Mouse (Mus musculus) midbrain, embryonic 13.5 days (tissue): ENCODE results near the gene Haus4. TPM values are rescaled to one million over a fixed set of nuclear protein-coding genes. Genes with fewer than 3 reads are reported as not detected.

Source experiments
- ATAC-seq: fragments of 200-750 bp; cut with Nextera tagmentation; 2 replicates; pipeline ENCODE4 v1.8.0; 2017; ENCODE audit warnings: mild to moderate bottlenecking, moderate TSS enrichment, moderate library complexity
- H3K27ac ChIP-seq: fragments of 300-500 bp; sonication (generic); 2 replicates; pipeline ENCODE4 v1.5.1; 2015; ENCODE audit warnings: inconsistent platforms, mild to moderate bottlenecking, moderate library complexity
- H3K27me3 ChIP-seq: fragments of 300-500 bp; sonication (generic); 2 replicates; pipeline ENCODE4 v1.6.1; 2015; ENCODE audit warnings: mild to moderate bottlenecking, inconsistent platforms
- H3K36me3 ChIP-seq: fragments of 300-500 bp; sonication (generic); 2 replicates; pipeline ENCODE4 v1.6.1; 2015; ENCODE audit warnings: mild to moderate bottlenecking, inconsistent platforms
- H3K4me1 ChIP-seq: fragments of 300-500 bp; sonication (generic); replicated peaks from 2 replicates; pipeline ENCODE4 v1.6.1; 2015; ENCODE audit warnings: inconsistent platforms
- H3K4me2 ChIP-seq: fragments of 300-500 bp; sonication (generic); replicated peaks from 2 replicates; pipeline ENCODE4 v1.6.1; 2015; ENCODE audit warnings: moderate library complexity, mild to moderate bottlenecking, inconsistent platforms
- H3K4me3 ChIP-seq: fragments of 300-500 bp; sonication (generic); replicated peaks from 2 replicates; pipeline ENCODE4 v1.5.1; 2015; ENCODE audit warnings: mild to moderate bottlenecking, inconsistent platforms
- H3K9ac ChIP-seq: fragments of 300-500 bp; sonication (generic); replicated peaks from 2 replicates; pipeline ENCODE4 v1.6.1; 2015; ENCODE audit warnings: mild to moderate bottlenecking, inconsistent platforms
- H3K9me3 ChIP-seq: fragments of 300-500 bp; sonication (generic); 2 replicates; pipeline ENCODE4 v1.6.1; 2016; ENCODE audit warnings: mild to moderate bottlenecking, inconsistent platforms
- WGBS: fragments of 180-500 bp; shearing (Covaris S2); methylation state at CpG from one replicate; pipeline ENCODE4 v1.1.7; 2015; 5-methylcytosine and 5-hydroxymethylcytosine counted together
- polyA plus RNA-seq: library from polyadenylated mRNA; unstranded; fragments of >200 nt; fragmentation: Nextera tagmentation; extraction: Ambion mirVana; gene quantifications from 2 replicates; pipeline ENCODE4 v1.2.1, GENCODE M21; 2015

Haus4 gene
- polyA plus RNA-seq, result 19.2 and 21.7 TPM in 2 replicates

GRCm38 (mm10) chr14:54553975-54554769, at the start of gene Haus4:
Gene Haus4 (minus strand): TSS chr14:54554616.
- Histone ChIP-seq H3K27me3 (no peaks in the 10 kb centered on the region), H3K4me3 (peak within 1 kb of the TSS; percentile 52), H3K9me3 (no peaks in the 10 kb centered on the region), H3K4me1 (peaks cover 10% of the 10 kb centered on the region), H3K36me3 (peaks cover 15% of the 10 kb centered on the region), H3K9ac (peak within 1 kb of the TSS; percentile 73), H3K27ac (peak within 1 kb of the TSS; percentile 72), H3K4me2 (peak within 1 kb of the TSS; percentile 75)
- peak; percentile 94 for ATAC-seq
- under 1% methylated on average over 76 of the region's 76 CpGs for WGBS

GRCm38 (mm10) chr14:54603686-54604085, 49.3 kb upstream of the Haus4 start:
- WGBS, result 85% methylated on average over 8 of the region's 8 CpGs
- no peaks in the 10 kb centered on the region for H3K27me3 ChIP-seq
- peak overlapping the region; percentile 61 for H3K4me3 ChIP-seq
- no peaks in the 10 kb centered on the region for H3K9me3 ChIP-seq
- peaks cover 7% of the 10 kb centered on the region; the same call in 1 of the 2 replicates for H3K36me3 ChIP-seq
- no peak for ATAC-seq
- H3K4me1 ChIP-seq, result peaks cover 26% of the 10 kb centered on the region
- H3K4me2 ChIP-seq, result peak overlapping the region; percentile 55
- no peak overlapping the region for H3K9ac ChIP-seq
- peak overlapping the region; percentile 95 for H3K27ac ChIP-seq

DNA sequence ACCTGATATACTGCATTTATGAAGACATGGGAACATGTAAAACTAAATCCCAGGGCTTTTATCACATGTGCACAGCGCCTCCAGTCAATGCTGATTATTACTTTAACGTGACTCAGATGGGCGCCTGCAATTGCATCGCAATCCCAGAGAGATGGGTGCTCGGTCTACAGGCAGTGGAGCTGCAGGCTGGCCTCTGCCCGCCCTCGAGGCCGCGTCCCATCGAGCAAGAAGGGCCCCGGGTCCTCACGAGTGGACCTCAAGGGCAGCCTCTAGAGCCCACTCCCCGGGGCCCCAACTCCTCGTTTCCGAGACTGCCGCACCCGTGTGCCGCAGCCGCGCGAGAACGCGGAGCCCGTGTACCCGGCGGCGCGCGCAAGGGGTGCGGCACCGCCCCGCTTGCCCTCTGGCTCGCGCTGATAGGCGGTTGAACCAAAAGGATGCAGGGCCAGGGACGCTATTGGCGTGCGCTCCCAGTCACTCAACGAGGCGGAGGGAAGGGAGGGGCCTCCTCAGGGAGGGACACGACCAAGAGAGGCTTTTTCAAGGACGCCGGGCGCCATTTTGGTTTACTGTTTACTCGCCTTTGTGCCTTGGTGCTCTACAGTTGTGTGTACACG, 48.7 kb upstream of the Haus4 start:
- peak overlapping the region; percentile 55 for H3K4me2 ChIP-seq
- peak; percentile 99 for ATAC-seq
- H3K9me3 ChIP-seq, result no peaks in the 10 kb centered on the region
- peak overlapping the region; percentile 76 for H3K9ac ChIP-seq
- H3K27me3 ChIP-seq, result no peaks in the 10 kb centered on the region
- H3K27ac ChIP-seq, result peak overlapping the region; percentile 95
- peaks cover 7% of the 10 kb centered on the region; the same call in 1 of the 2 replicates for H3K36me3 ChIP-seq
- under 1% methylated on average over 46 of the region's 46 CpGs for WGBS
- peak overlapping the region; percentile 61 for H3K4me3 ChIP-seq
- H3K4me1 ChIP-seq, result peaks cover 26% of the 10 kb centered on the region

DNA sequence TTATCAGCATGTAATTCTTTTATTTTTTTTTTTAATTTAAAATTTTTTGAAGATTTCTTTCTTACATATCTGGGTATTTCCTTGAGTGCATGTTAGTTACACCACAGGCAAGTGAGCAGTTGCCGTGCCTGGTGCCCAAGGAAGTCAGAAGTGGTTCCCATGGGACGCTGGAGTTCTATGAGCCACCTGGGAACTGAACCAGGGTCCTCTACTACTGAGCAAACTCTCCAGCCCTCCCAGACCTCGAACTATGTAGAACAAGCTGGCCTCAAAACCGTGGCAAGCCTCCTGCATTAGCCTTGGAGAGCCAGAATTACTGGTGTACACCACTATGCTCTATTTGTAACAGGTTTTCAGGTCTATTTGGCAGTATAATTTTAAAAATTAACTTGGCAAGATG, 48.2 kb upstream of the Haus4 start:
- peaks cover 26% of the 10 kb centered on the region for H3K4me1 ChIP-seq
- WGBS, result 38% methylated on average over 4 of the region's 4 CpGs
- ATAC-seq, result peak; percentile 5; the same call in 1 of the 2 replicates

GRCm38 (mm10) chr14:54601601-54602000, 47.2 kb upstream of the Haus4 start:
- H3K27me3 ChIP-seq, result no peaks in the 10 kb centered on the region
- ATAC-seq, result no peak
- no peaks in the 10 kb centered on the region for H3K9me3 ChIP-seq
- WGBS, result 89% methylated on average over 2 of the region's 2 CpGs
- no peak overlapping the region for H3K4me3 ChIP-seq
- no peak overlapping the region for H3K9ac ChIP-seq
- H3K27ac ChIP-seq, result no peak overlapping the region
- H3K4me2 ChIP-seq, result no peak overlapping the region
- H3K4me1 ChIP-seq, result peaks cover 26% of the 10 kb centered on the region
- peaks cover 7% of the 10 kb centered on the region; the same call in 1 of the 2 replicates for H3K36me3 ChIP-seq

More for the DNA sequence above, 48.2 kb upstream of the Haus4 start:
- H3K4me3 ChIP-seq, result peak overlapping the region; percentile 61
- H3K27ac ChIP-seq, result peak overlapping the region; percentile 95
- peaks cover 7% of the 10 kb centered on the region; the same call in 1 of the 2 replicates for H3K36me3 ChIP-seq
- no peaks in the 10 kb centered on the region for H3K9me3 ChIP-seq
- peak overlapping the region; percentile 55 for H3K4me2 ChIP-seq
- H3K9ac ChIP-seq, result peak overlapping the region; percentile 76
- no peaks in the 10 kb centered on the region for H3K27me3 ChIP-seq

DNA sequence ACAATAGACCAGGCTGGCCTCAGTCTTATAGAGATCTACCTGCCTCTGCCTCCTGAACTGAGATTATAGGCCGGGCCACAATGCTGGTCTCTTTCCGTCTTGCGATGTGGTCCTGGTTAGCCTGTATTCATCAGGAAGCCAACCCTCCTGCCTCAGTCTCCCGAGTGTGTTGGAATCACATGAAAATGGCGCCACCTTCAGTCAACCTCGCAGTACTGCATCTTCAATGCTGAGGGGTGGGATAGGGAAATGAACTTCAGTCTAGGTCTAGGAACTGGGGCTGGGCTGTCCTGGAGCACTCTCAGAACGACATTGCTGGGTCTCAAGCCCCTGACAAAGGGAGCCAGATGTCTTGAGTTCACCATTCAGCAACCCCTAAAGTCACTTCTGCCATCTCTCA, 42.7 kb upstream of the Haus4 start:
- Histone ChIP-seq H3K4me1 (peaks cover under 1% of the 10 kb centered on the region; the same call in 1 of the 2 replicates), H3K36me3 (peaks cover 27% of the 10 kb centered on the region), H3K4me2 (no peak overlapping the region), H3K4me3 (no peak overlapping the region), H3K27ac (no peak overlapping the region), H3K9ac (no peak overlapping the region), H3K27me3 (no peaks in the 10 kb centered on the region), H3K9me3 (no peaks in the 10 kb centered on the region)
- WGBS, result 79% methylated on average over 7 of the region's 7 CpGs
- ATAC-seq, result no peak

DNA sequence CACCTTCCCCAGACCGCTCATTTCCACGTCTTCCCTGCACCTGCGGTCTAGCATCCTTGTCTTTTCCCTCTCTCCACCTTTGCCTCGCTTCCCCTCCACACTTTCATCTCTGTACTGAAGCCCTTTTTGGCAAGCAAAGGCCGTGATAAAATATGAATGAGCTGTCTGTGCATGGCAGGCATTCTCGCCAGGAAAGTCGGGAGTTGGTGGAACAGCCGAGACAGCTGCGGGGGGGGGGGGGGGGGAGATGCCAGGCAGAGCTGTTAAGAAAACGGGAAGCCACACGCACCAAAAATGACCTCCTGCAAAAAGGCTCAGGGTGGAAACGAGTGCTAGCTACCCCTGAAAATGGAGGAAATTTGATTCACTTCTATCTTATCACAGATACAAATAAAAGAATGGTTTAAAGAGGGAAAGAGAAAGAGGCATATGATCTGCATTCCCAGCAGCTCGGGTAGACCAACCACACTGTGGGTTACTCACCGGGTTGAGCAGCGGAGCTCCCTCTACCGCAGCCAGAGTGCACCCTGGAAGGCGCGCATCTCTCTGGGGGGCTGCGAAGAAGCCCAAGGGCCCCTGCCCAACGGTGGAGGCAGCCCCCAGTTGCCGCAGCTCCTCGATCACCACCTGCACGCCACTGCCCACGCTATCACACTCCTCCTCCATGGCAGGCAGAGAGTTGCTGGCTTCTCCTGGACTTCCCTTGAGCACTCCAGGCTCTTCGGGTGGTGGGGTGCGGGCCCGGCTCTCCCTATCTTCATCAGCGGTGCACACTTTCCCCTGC, 40.4 kb upstream of the Haus4 start:
- no peaks in the 10 kb centered on the region; the same call in 1 of the 2 replicates for H3K4me1 ChIP-seq
- no peaks in the 10 kb centered on the region for H3K27me3 ChIP-seq
- H3K27ac ChIP-seq, result no peak overlapping the region
- H3K4me3 ChIP-seq, result no peak overlapping the region
- no peak overlapping the region for H3K9ac ChIP-seq
- no peak overlapping the region for H3K4me2 ChIP-seq
- no peaks in the 10 kb centered on the region for H3K9me3 ChIP-seq
- ATAC-seq, result no peak
- peaks cover 29% of the 10 kb centered on the region for H3K36me3 ChIP-seq
- 71% methylated on average over 27 of the region's 28 CpGs for WGBS

DNA sequence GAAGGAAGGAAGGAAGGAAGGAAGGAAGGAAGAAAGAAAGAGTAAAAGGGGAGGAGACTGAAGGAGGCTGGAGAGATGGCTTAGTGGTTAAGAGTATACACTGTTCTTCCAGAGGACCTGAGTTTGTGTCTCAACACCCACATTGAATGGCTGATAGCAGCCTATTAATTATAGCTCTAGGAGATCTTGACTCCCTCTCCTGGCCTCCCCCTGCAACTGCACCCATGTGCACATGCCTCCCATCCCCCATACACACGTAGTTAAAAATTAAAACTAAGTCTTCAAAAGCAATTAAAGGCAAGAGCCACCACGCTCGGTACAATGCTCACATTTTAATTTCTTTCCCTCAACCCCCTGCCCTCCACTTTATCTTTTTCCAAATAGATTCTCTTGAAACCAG, 39.6 kb upstream of the Haus4 start:
- Histone ChIP-seq H3K27ac (no peak overlapping the region), H3K4me3 (no peak overlapping the region), H3K27me3 (no peaks in the 10 kb centered on the region), H3K36me3 (peaks cover 25% of the 10 kb centered on the region), H3K4me1 (no peaks in the 10 kb centered on the region; the same call in 1 of the 2 replicates), H3K4me2 (no peak overlapping the region), H3K9ac (no peak overlapping the region), H3K9me3 (no peaks in the 10 kb centered on the region)
- WGBS, result 91% methylated on average over 3 of the region's 3 CpGs
- ATAC-seq, result no peak

GRCm38 (mm10) chr14:54592319-54592934, 38.0 kb upstream of the Haus4 start:
- H3K4me1 ChIP-seq, result no peaks in the 10 kb centered on the region; the same call in 1 of the 2 replicates
- H3K4me2 ChIP-seq, result no peak overlapping the region
- H3K27ac ChIP-seq, result peak overlapping the region; percentile 47; the same call in 1 of the 2 replicates
- WGBS, result 78% methylated on average over 10 of the region's 10 CpGs
- H3K36me3 ChIP-seq, result peaks cover 23% of the 10 kb centered on the region
- H3K27me3 ChIP-seq, result no peaks in the 10 kb centered on the region
- H3K9me3 ChIP-seq, result no peaks in the 10 kb centered on the region
- H3K4me3 ChIP-seq, result no peak overlapping the region
- 0 out of 2 replicates have a peak overlapping the region, but pooled peaks have one; percentile 23 for H3K9ac ChIP-seq
- ATAC-seq, result no peak

DNA sequence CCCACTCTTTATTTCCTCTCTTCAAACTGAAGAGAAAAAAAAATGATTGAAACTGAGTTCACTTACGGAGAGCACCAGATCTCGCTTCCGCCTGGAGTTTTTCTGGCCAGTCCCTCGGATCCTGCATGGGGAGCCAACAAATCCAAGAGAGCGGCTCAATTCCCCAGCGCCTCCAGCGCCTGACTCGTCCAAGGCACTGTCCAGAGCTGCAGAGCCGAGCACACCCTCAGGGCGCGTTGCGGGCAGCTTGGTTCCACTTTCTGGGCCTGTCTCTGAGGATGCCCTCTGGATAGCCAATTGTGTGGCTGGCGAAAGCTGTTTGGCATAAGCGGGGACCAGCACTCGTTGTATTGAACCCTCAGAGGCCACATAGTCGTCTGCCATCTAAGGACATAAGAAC, 36.6 kb upstream of the Haus4 start:
- no peak for ATAC-seq
- H3K9ac ChIP-seq, result no peak overlapping the region
- H3K27ac ChIP-seq, result no peak overlapping the region
- H3K27me3 ChIP-seq, result no peaks in the 10 kb centered on the region
- H3K4me2 ChIP-seq, result no peak overlapping the region
- no peaks in the 10 kb centered on the region for H3K9me3 ChIP-seq
- H3K4me1 ChIP-seq, result no peaks in the 10 kb centered on the region; the same call in 1 of the 2 replicates
- no peak overlapping the region for H3K4me3 ChIP-seq
- peaks cover 27% of the 10 kb centered on the region for H3K36me3 ChIP-seq
- WGBS, result 91% methylated on average over 16 of the region's 16 CpGs

DNA sequence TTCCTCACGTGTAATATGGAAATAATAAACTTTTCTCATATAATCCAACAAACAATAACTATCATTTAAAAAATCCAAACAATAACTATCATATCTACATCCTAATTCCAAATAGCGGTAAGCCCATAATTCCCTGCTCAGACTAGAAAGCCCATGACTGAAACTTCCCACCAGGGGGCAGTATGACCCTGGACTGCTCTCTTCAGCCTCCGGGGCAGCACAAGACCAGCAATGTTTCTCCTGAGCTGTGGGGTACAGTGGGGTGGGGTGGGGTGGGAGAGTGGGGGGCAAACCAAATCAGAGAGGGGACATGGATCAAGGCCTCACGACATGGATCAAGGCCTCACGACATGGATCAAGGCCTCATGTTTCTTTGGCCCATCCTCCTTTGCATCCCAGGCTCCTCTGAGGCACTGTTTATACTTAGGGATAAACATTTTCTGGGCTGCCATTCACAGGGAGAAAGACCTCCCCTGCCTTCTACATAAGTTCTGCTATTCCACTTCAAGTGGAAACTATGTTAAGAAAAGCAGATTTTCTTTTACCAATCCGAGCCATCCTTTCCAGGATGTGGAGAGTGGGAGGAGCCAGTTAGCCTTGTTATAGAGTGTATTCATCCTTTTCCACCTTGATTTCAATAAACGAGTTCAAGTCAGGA, 29.4 kb upstream of the Haus4 start:
- H3K9me3 ChIP-seq, result no peaks in the 10 kb centered on the region
- no peaks in the 10 kb centered on the region for H3K27me3 ChIP-seq
- H3K36me3 ChIP-seq, result peaks cover 30% of the 10 kb centered on the region
- no peak overlapping the region for H3K9ac ChIP-seq
- 0 out of 2 replicates have a peak, but pooled peaks have one; percentile 58 for ATAC-seq
- no peak overlapping the region for H3K4me2 ChIP-seq
- WGBS, result 49% methylated on average over 7 of the region's 7 CpGs
- H3K4me3 ChIP-seq, result no peak overlapping the region
- H3K4me1 ChIP-seq, result no peaks in the 10 kb centered on the region
- H3K27ac ChIP-seq, result no peak overlapping the region
